Mouse (Mus musculus) testis, adult 2 months (tissue): ENCODE measurements around the gene Rpl18a. TPM values are rescaled to one million over a fixed set of nuclear protein-coding genes. Genes with fewer than 3 reads are reported as not detected.
A peak's percentile ranks its signal among the peaks of the same experiment; 100 is the strongest.

Experiments
- H3K27ac ChIP-seq: fragments of 200-500 bp; 2 replicates; pipeline ENCODE4 v1.5.1; 2012; ENCODE audit warnings: low read depth, low read length; ENCODE audit not compliant: control insufficient read depth, insufficient read depth
- H3K27me3 ChIP-seq: fragments of 200-500 bp; 2 replicates; pipeline ENCODE4 v1.6.1; 2012; ENCODE audit warnings: mild to moderate bottlenecking, low read length, moderate library complexity; ENCODE audit not compliant: control insufficient read depth, insufficient read depth
- H3K36me3 ChIP-seq: fragments of 200-500 bp; 2 replicates; pipeline ENCODE4 v1.6.1; 2012; ENCODE audit warnings: mild to moderate bottlenecking, low read length; ENCODE audit not compliant: control insufficient read depth, insufficient read depth
- H3K4me1 ChIP-seq: fragments of 200-500 bp; 2 replicates; pipeline ENCODE4 v1.6.1; 2012; ENCODE audit warnings: low read length; ENCODE audit not compliant: control insufficient read depth, insufficient read depth
- H3K4me3 ChIP-seq: fragments of 200-500 bp; 2 replicates; pipeline ENCODE4 v1.5.1; 2012; ENCODE audit warnings: low read depth, mild to moderate bottlenecking, low read length, moderate library complexity, mixed read lengths; ENCODE audit not compliant: control insufficient read depth
- CTCF ChIP-seq: fragments of 200-500 bp; IDR thresholded peaks from 2 replicates; pipeline ENCODE4 v1.5.1; 2012; ENCODE audit warnings: low read depth, mild to moderate bottlenecking, inconsistent platforms, low read length, moderate library complexity; ENCODE audit not compliant: control insufficient read depth, insufficient read depth, insufficient replicate concordance
- POLR2A ChIP-seq: fragments of 200-500 bp; IDR thresholded peaks from 2 replicates; pipeline ENCODE4 v1.6.1; 2012; ENCODE audit warnings: low read depth, mild to moderate bottlenecking, inconsistent platforms, low read length, moderate library complexity; ENCODE audit not compliant: control insufficient read depth
- polyA plus RNA-seq: library from polyadenylated mRNA; depleted of rRNA; stranded (reverse); fragments of >200 nt; gene quantifications from 2 replicates; pipeline ENCODE4 v1.2.3, GENCODE M21; 2012

Gene Rpl18a
- polyA plus RNA-seq, 1 experiment = 1,162 TPM

GRCm38 (mm10) chr8:70857516-70857915 is 39.7 kb downstream of the Rpl18a start:
- TF ChIP-seq POLR2A (no peak), CTCF (no peak)
- no peak overlapping the region for H3K4me3 ChIP-seq
- no peaks in the 10 kb centered on the region for H3K36me3 ChIP-seq
- no peaks in the 10 kb centered on the region; the same call in 1 of the 2 replicates for H3K27me3 ChIP-seq
- no peak overlapping the region for H3K27ac ChIP-seq
- H3K4me1 ChIP-seq = peaks cover 16% of the 10 kb centered on the region

- Histone ChIP-seq H3K27me3 (no peaks in the 10 kb centered on the region), H3K4me3 (peak overlapping the region; percentile 33), H3K36me3 (no peaks in the 10 kb centered on the region), H3K4me1 (peaks cover 11% of the 10 kb centered on the region), H3K27ac (no peak overlapping the region)
- no peak for TF ChIP-seq CTCF
- no peak for TF ChIP-seq POLR2A
Observed at GRCm38 (mm10) chr8:70856541-70857197, 40.5 kb downstream of the Rpl18a start.

GRCm38 (mm10) chr8:70856028-70856427 is 41.2 kb downstream of the Rpl18a start:
- H3K27me3 ChIP-seq = no peaks in the 10 kb centered on the region
- H3K4me1 ChIP-seq = peaks cover 11% of the 10 kb centered on the region
- H3K27ac ChIP-seq = no peak overlapping the region
- H3K4me3 ChIP-seq = no peak overlapping the region
- TF ChIP-seq CTCF (no peak), POLR2A (no peak)
- H3K36me3 ChIP-seq = no peaks in the 10 kb centered on the region

GRCm38 (mm10) chr8:70853863-70854262 is 43.3 kb downstream of the Rpl18a start:
- no peak overlapping the region for H3K4me3 ChIP-seq
- H3K27me3 ChIP-seq = no peaks in the 10 kb centered on the region
- no peaks in the 10 kb centered on the region for H3K36me3 ChIP-seq
- H3K27ac ChIP-seq = no peak overlapping the region
- TF ChIP-seq CTCF (no peak), POLR2A (no peak)
- peaks cover 11% of the 10 kb centered on the region for H3K4me1 ChIP-seq

- TF ChIP-seq CTCF = no peak
- TF ChIP-seq POLR2A = no peak
- H3K4me1 ChIP-seq = peaks cover 11% of the 10 kb centered on the region
- no peaks in the 10 kb centered on the region for H3K27me3 ChIP-seq
- H3K27ac ChIP-seq = no peak overlapping the region
- no peaks in the 10 kb centered on the region for H3K36me3 ChIP-seq
- H3K4me3 ChIP-seq = no peak overlapping the region
Observed at GRCm38 (mm10) chr8:70852595-70853231, 44.5 kb downstream of the Rpl18a start.

GRCm38 (mm10) chr8:70851837-70852236 is 45.4 kb downstream of the Rpl18a start:
- no peaks in the 10 kb centered on the region for H3K27me3 ChIP-seq
- TF ChIP-seq POLR2A = no peak
- no peak for TF ChIP-seq CTCF

GRCm38 (mm10) chr8:70850947-70851346 is 46.3 kb downstream of the Rpl18a start:
- no peaks in the 10 kb centered on the region for H3K36me3 ChIP-seq
- H3K27ac ChIP-seq = no peak overlapping the region
- no peaks in the 10 kb centered on the region for H3K27me3 ChIP-seq
- TF ChIP-seq POLR2A = no peak
- TF ChIP-seq CTCF = no peak
- H3K4me1 ChIP-seq = no peaks in the 10 kb centered on the region
- H3K4me3 ChIP-seq = no peak overlapping the region

More at GRCm38 (mm10) chr8:70851837-70852236, 45.4 kb downstream of the Rpl18a start:
- H3K36me3 ChIP-seq = no peaks in the 10 kb centered on the region
- peaks cover 6% of the 10 kb centered on the region for H3K4me1 ChIP-seq
- no peak overlapping the region for H3K27ac ChIP-seq
- no peak overlapping the region for H3K4me3 ChIP-seq
